Mouse (Mus musculus) cerebellum, adult 9-11 months (tissue): Measurements from ENCODE around the gene Nol3.

ENCODE experiments used
- DNase-seq: peaks from one replicate; pipeline ENCODE4 v3.0.0; 2022

Gene Nol3

GRCm38 (mm10) chr8:105289805-105290460 lies 14.0 kb downstream of the Nol3 start, which contains the start of gene 4931428F04Rik:
TSS of gene 4931428F04Rik (minus strand) at chr8:105289864.
- peak; percentile 87 for DNase-seq

- peak; percentile 88 for DNase-seq
These were observed 14.8 kb downstream of the Nol3 start for GRCm38 (mm10) chr8:105290554-105291314.

GRCm38 (mm10) chr8:105291364-105291763 lies 15.4 kb downstream of the Nol3 start:
- DNase-seq, result peak; percentile 68

GRCm38 (mm10) chr8:105291802-105292201 lies 15.9 kb downstream of the Nol3 start:
- peak; percentile 55 for DNase-seq

GRCm38 (mm10) chr8:105292471-105292870 lies 16.5 kb downstream of the Nol3 start:
- DNase-seq, result peak; percentile 65

GRCm38 (mm10) chr8:105293405-105293804 lies 17.5 kb downstream of the Nol3 start:
- peak; percentile 91 for DNase-seq

- no peak for DNase-seq
These were observed 18.8 kb downstream of the Nol3 start for GRCm38 (mm10) chr8:105294776-105295175.

- DNase-seq, result peak; percentile 60
These were observed 19.3 kb downstream of the Nol3 start for GRCm38 (mm10) chr8:105295256-105295655.

- DNase-seq, result peak; percentile 54
These were observed 20.1 kb downstream of the Nol3 start, which contains the start of gene Exoc3l for GRCm38 (mm10) chr8:105295895-105296573. TSS of gene Exoc3l (minus strand) at chr8:105296101.

- peak; percentile 92 for DNase-seq
These were observed 21.7 kb downstream of the Nol3 start, which contains the start of gene E2f4 for GRCm38 (mm10) chr8:105297511-105298192. TSS of gene E2f4 (plus strand) at chr8:105297663.

- DNase-seq, result peak; percentile 51
These were observed 22.7 kb downstream of the Nol3 start for GRCm38 (mm10) chr8:105298351-105299252.

GRCm38 (mm10) chr8:105299962-105300361 lies 24.0 kb downstream of the Nol3 start:
- no peak for DNase-seq

- no peak for DNase-seq
These were observed 27.5 kb downstream of the Nol3 start for GRCm38 (mm10) chr8:105303396-105303795.

GRCm38 (mm10) chr8:105303874-105304273 lies 27.9 kb downstream of the Nol3 start:
- no peak for DNase-seq

GRCm38 (mm10) chr8:105304325-105305210 lies 28.6 kb downstream of the Nol3 start:
- DNase-seq, result peak; percentile 44

- DNase-seq, result peak; percentile 88
These were observed 29.5 kb downstream of the Nol3 start, which contains the start of gene Elmo3 for GRCm38 (mm10) chr8:105305211-105306145. TSS of gene Elmo3 (plus strand) at chr8:105305601.

GRCm38 (mm10) chr8:105306146-105306691 lies 30.3 kb downstream of the Nol3 start:
- DNase-seq, result peak; percentile 64

- DNase-seq, result peak; percentile 64
These were observed 31.7 kb downstream of the Nol3 start for GRCm38 (mm10) chr8:105307670-105308069.

- peak; percentile 70 for DNase-seq
These were observed 32.5 kb downstream of the Nol3 start for GRCm38 (mm10) chr8:105308428-105308827.
